Mouse (Mus musculus) stomach, postnatal 0 days (tissue): ENCODE results near the gene Cnnm3.

ENCODE experiments used
- CTCF ChIP-seq: IDR thresholded peaks from 2 replicates; pipeline ENCODE4 v1.5.1; 2016; ENCODE audit warnings: antibody characterized with exemption, low read depth, mild to moderate bottlenecking, moderate library complexity
- EP300 ChIP-seq: optimal IDR thresholded peaks from 2 replicates; pipeline ENCODE3; 2016; ENCODE audit warnings: antibody characterized with exemption

- TF ChIP-seq CTCF (no peak), EP300 (no peak)
These were observed 18.2 kb downstream of the Cnnm3 start for GRCm38 (mm10) chr1:36529875-36530274.
